Mouse (Mus musculus) hindbrain, embryonic 10.5 days (tissue): Measurements from ENCODE around the gene Pip5k1a. TPM values are rescaled to one million over a fixed set of nuclear protein-coding genes. Genes with fewer than 3 reads are reported as not detected.
"Not testable (repeated sequence)": the region's sequence is repeated elsewhere in the genome, so short reads cannot be mapped to it uniquely, and the experiment has no call there.

Source experiments
- DNase-seq: peaks from one replicate; pipeline ENCODE4 v3.0.0-alpha.2; 2017; ENCODE audit warnings: low spot score
- H3K27ac ChIP-seq: fragments of 300-500 bp; sonication (generic); 2 replicates; pipeline ENCODE4 v1.5.1; 2016; ENCODE audit warnings: mild to moderate bottlenecking, moderate library complexity
- H3K27me3 ChIP-seq: fragments of 300-500 bp; sonication (generic); 2 replicates; pipeline ENCODE4 v1.6.1; 2016; ENCODE audit warnings: mild to moderate bottlenecking; ENCODE audit not compliant: poor library complexity, insufficient read depth, severe bottlenecking
- H3K36me3 ChIP-seq: fragments of 300-500 bp; sonication (generic); 2 replicates; pipeline ENCODE4 v1.6.1; 2016; ENCODE audit warnings: mild to moderate bottlenecking, moderate library complexity
- H3K4me1 ChIP-seq: fragments of 300-500 bp; sonication (generic); replicated peaks from 2 replicates; pipeline ENCODE4 v1.6.1; 2016; ENCODE audit warnings: mild to moderate bottlenecking
- H3K4me3 ChIP-seq: fragments of 300-500 bp; sonication (generic); 2 replicates; pipeline ENCODE4 v1.5.1; 2016; ENCODE audit warnings: mild to moderate bottlenecking, moderate library complexity
- H3K9me3 ChIP-seq: fragments of 300-500 bp; sonication (generic); 2 replicates; pipeline ENCODE4 v1.6.1; 2016; ENCODE audit warnings: mild to moderate bottlenecking, moderate library complexity
- WGBS: fragments of 180-500 bp; shearing (Covaris S2); methylation state at CpG from one replicate; pipeline ENCODE4 v1.1.7; 2016; 5-methylcytosine and 5-hydroxymethylcytosine counted together
- polyA plus RNA-seq: library from polyadenylated mRNA; unstranded; fragments of >200 nt; fragmentation: Nextera tagmentation; extraction: Ambion mirVana; gene quantifications from 2 replicates; pipeline ENCODE4 v1.2.1, GENCODE M21; 2016

Pip5k1a gene
- polyA plus RNA-seq, 1 experiment from 2014 or later, result 19.0 TPM

DNA sequence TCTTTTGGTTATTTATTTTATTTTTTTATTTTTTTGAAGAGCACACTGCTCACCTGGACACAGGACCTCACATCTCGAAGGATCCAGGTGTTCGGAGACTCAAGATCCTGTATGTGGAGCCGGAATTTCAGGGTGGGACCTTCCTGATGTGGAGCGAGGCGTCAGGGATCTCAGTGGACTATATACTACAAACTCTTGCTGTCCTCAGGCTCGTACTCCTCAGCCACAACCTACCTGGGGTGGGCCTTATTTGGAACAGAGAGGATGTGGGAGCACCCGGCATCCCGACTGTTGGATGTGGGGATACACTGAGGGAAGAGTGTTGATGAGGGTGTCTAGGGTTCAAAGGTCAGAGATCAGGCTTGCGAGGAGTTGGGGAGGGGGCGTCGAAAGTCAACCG is 27.4 kb upstream of the Pip5k1a start:
- DNase-seq, H3K27ac ChIP-seq, H3K27me3 ChIP-seq, H3K9me3 ChIP-seq: not testable (repeated sequence)
- Histone ChIP-seq H3K4me3 (peak overlapping the region; percentile 68; the same call in 1 of the 2 replicates), H3K4me1 (peaks cover 23% of the 10 kb centered on the region), H3K36me3 (peaks cover 37% of the 10 kb centered on the region)
- WGBS, result no CpG with 5 or more reads among the region's 12 CpGs

DNA sequence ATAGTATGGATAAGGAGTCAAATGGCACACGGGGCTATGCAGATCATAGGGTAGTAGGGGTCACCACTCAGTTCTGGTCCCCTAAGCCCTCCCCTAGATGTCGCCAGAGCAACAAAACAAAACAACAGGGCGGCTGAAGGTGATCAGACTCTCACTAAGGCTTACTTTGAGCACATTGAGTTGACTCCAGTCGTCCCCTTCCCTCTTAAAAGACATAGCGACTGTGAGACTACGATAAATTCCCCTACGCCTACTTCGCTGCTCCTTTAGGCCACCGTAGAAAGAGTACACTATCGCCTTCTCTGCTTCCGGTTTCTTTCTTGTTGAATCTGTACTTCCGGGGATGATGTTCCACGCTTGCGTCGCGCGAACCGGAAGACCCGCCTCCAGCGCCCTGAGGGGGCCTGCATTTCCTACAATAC is 27.0 kb upstream of the Pip5k1a start, which contains the start of the genes Scnm1 and Lysmd1:
Gene Scnm1 (minus strand): TSS at position 332 of the 422 bp plus-strand sequence.
Gene Lysmd1 (plus strand): TSS at position 409 of the 422 bp plus-strand sequence.
- Histone ChIP-seq H3K27ac (peak within 1 kb of the TSS; percentile 91), H3K27me3 (no peaks in the 10 kb centered on the region)

DNA sequence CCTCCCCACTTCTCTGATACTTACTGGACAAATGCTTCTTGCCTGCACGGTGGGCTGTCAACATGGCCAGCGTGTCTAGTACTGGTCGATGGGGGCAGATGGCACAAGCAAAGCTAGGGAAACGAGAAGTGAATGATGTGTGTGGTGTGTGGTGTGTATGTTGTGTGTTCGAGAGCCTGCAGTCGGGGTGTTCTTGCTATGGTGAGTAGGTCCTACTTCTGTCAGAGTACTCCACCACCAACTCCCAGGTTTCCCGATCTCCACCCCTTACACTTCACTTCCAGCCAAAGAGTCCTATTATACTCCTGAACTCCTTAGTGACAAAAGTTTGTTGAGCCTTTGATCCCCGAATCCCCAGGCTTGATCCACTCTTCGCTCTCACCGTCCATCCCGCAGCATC is 26.4 kb upstream of the Pip5k1a start:
- H3K4me3 ChIP-seq, result peak overlapping the region; percentile 68
- H3K4me1 ChIP-seq, result peaks cover 23% of the 10 kb centered on the region
- H3K27me3 ChIP-seq, result no peaks in the 10 kb centered on the region
- 62% methylated on average over 11 of the region's 11 CpGs for whole genome bisulfite sequencing
- peak overlapping the region; percentile 91 for H3K27ac ChIP-seq
- H3K36me3 ChIP-seq, result peaks cover 46% of the 10 kb centered on the region
- no peak for DNase-seq
- no peaks in the 10 kb centered on the region for H3K9me3 ChIP-seq

More for the DNA sequence above, 27.0 kb upstream of the Pip5k1a start, which contains the start of the genes Scnm1 and Lysmd1:
- Histone ChIP-seq H3K36me3 (peaks cover 41% of the 10 kb centered on the region), H3K4me3 (peak within 1 kb of the TSS; percentile 68), H3K4me1 (peaks cover 23% of the 10 kb centered on the region), H3K9me3 (no peaks in the 10 kb centered on the region)
- under 1% methylated on average over 20 of the region's 20 CpGs for WGBS
- peak; percentile 90 for DNase-seq

DNA sequence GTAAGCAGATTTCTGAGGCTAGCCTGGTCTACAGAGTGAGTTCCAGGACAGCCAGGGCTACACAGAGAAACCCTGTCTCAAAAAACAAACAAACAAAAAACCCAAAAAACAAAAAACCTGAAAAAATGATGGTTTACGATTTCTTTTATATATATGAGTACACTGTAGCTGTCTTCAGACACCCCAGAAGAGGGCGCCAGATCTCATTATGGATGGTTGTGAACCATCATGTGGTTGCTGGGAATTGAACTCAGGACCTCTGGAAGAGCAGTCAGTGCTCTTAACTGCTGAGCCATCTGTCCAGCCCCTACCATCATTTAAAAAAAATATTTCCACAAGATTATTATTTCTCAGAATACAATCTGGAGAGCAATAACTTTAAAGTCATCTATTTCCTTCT is 25.7 kb upstream of the Pip5k1a start:
- not testable (repeated sequence) for DNase-seq, H3K27ac ChIP-seq, H3K27me3 ChIP-seq, H3K9me3 ChIP-seq
- peak overlapping the region; percentile 68; the same call in 1 of the 2 replicates for H3K4me3 ChIP-seq
- 79% methylated on average over 2 of the region's 2 CpGs for WGBS
- H3K4me1 ChIP-seq, result peaks cover 20% of the 10 kb centered on the region
- H3K36me3 ChIP-seq, result peaks cover 43% of the 10 kb centered on the region

DNA sequence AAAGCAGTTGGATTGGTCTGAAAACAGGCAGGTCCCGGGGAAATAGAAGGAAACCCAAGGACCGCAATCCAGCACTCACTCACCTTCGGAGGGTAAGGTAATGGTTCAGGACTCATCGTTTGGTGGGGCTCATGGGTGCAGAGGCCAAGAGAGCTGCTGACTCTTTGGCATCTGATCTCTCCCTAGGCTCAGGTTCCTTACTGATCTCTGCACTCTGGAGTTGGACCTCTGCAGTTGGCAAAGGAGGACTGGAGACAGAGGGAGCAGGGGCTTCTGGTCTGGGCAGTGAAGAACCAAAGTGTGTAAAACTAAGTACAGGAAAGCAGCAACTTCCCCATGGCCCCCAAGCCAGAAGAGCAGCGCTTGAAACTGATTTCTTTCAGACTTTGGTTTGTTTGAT is 23.4 kb upstream of the Pip5k1a start:
- Histone ChIP-seq H3K4me1 (peaks cover 11% of the 10 kb centered on the region), H3K27ac (no peak overlapping the region), H3K27me3 (no peaks in the 10 kb centered on the region), H3K36me3 (peaks cover 43% of the 10 kb centered on the region), H3K9me3 (no peaks in the 10 kb centered on the region), H3K4me3 (no peak overlapping the region)
- no peak for DNase-seq
- WGBS, result 90% methylated on average over 5 of the region's 5 CpGs

DNA sequence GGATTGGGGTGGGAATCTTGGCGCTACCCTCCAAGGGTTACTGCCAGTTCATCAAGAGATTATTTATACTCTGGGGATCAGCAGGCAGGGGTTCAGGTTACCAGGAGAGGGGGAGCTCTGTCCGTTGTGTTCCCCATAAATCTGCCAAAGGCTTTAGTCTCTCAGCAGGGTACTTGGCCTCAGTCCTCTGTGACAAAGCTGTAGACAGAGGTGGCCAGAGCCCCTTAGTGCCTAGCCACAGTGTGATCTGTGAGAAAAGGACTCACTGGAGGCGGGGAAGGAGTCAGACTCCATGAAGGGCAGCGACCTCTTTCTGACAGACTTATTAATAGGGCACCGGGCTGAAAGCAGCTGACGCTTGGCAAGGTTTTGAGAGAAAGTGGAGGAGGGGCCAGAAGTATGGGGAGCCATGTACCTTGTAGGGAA is 22.5 kb upstream of the Pip5k1a start:
- no peak for DNase-seq
- WGBS, result 61% methylated on average over 6 of the region's 6 CpGs

DNA sequence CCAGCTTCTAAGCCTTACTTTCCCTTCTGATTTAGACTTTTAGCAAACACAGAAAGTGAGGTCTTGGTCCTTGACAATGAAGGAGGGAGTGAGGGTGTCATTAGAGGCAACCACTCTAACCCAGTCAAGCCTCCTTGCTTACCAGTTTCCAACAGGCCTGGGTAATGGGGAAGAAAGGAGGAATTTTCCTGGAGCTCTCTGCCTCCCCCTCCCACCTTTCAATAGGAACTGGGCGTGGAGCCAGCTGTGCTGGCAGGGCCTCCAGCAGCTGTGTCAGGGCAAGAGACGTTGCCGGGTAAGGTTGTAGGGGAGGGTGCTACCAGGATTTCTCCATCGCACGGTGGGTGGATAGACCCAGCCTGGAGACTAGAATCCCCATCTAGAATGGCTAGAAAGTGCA is 18.2 kb upstream of the Pip5k1a start:
- WGBS, result 49% methylated on average over 5 of the region's 5 CpGs
- Histone ChIP-seq H3K27me3 (no peaks in the 10 kb centered on the region), H3K4me3 (no peak overlapping the region), H3K36me3 (peaks cover 57% of the 10 kb centered on the region), H3K4me1 (no peaks in the 10 kb centered on the region; the same call in 1 of the 2 replicates), H3K27ac (no peak overlapping the region), H3K9me3 (no peaks in the 10 kb centered on the region)
- DNase-seq, result no peak

More for the DNA sequence above, 22.5 kb upstream of the Pip5k1a start:
- Histone ChIP-seq H3K9me3 (no peaks in the 10 kb centered on the region), H3K4me3 (no peak overlapping the region), H3K36me3 (peaks cover 43% of the 10 kb centered on the region), H3K27ac (no peak overlapping the region), H3K4me1 (peaks cover 7% of the 10 kb centered on the region), H3K27me3 (no peaks in the 10 kb centered on the region)

DNA sequence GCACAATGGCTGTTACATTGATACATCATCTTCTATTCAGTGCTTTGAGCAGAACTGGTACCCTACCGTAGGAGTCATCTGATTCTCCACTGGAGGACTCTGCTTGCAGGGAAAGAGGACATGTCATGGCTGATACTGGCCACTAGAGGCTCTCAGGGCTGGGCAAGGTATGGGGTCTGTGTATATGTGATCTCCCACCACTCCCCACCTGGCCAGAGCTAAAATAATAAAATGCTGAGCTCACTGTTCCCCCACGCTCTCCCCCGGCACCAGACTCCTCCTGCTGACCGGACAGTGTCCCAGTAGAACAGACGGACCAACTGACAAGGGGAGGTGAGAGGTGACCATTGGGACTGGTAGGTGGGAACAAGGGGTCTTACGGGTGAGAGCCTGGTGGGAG is 17.5 kb upstream of the Pip5k1a start, which contains the start of gene Tmod4:
Gene Tmod4 (plus strand): TSS at position 231 of the 400 bp plus-strand sequence.
- Histone ChIP-seq H3K9me3 (no peaks in the 10 kb centered on the region), H3K36me3 (peaks cover 57% of the 10 kb centered on the region), H3K4me3 (no peak within 1 kb of the TSS; the same call in 1 of the 2 replicates), H3K4me1 (no peaks in the 10 kb centered on the region; the same call in 1 of the 2 replicates), H3K27me3 (no peaks in the 10 kb centered on the region), H3K27ac (no peak within 1 kb of the TSS)
- peak; percentile 35 for DNase-seq
- 64% methylated on average over 6 of the region's 6 CpGs for WGBS

DNA sequence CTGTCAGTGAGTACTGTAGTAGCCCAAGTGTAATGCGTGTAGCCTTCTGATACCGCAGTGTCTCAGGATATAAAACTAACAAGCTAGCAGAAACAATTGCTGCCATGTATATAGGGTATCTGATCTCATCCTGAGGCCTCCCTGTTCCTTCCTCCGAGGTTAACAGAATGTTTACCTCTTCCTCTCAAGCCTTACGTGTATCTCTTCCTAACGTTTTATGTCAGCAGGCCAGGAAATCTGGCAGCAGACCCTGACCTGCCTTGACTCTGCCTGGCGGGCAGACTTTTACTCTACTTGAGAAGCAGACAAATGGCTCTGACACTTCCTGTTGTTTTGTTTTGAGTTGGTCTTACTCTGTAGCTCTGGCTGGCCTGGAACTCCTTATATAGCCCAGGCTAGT is 14.8 kb upstream of the Pip5k1a start:
- no peak overlapping the region for H3K4me3 ChIP-seq
- 79% methylated on average over 6 of the region's 6 CpGs for WGBS
- no peak overlapping the region for H3K27ac ChIP-seq
- H3K27me3 ChIP-seq, result no peaks in the 10 kb centered on the region
- H3K4me1 ChIP-seq, result no peaks in the 10 kb centered on the region
- no peak for DNase-seq
- peaks cover 71% of the 10 kb centered on the region for H3K36me3 ChIP-seq
- no peaks in the 10 kb centered on the region for H3K9me3 ChIP-seq

DNA sequence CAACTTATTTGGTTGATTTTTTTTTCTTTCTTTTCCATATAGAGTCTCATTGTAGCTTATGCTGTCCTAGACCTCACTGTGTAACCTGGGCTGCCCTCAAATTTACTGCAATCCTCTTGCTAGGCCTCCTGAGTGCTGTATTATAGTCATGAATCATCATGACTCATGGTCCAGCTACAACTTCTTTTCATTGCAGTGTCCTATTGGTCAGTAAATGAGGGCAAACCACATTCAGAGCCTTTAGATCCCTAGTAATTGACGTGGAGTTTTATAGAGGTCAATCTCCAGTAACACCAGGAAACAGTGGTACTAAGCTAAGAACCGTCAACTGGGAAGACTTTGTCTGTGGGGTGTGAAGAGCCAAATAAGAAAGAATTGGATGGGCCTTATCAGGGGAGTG is 11.0 kb upstream of the Pip5k1a start:
- no peaks in the 10 kb centered on the region for H3K9me3 ChIP-seq
- no peaks in the 10 kb centered on the region for H3K27me3 ChIP-seq
- peaks cover 88% of the 10 kb centered on the region for H3K36me3 ChIP-seq
- whole genome bisulfite sequencing, result 94% methylated on average over 2 of the region's 2 CpGs
- no peak for DNase-seq
- 0 out of 2 replicates have a peak, but pooled peaks cover 3% of the 10 kb centered on the region for H3K4me1 ChIP-seq
- no peak overlapping the region for H3K27ac ChIP-seq
- no peak overlapping the region for H3K4me3 ChIP-seq

DNA sequence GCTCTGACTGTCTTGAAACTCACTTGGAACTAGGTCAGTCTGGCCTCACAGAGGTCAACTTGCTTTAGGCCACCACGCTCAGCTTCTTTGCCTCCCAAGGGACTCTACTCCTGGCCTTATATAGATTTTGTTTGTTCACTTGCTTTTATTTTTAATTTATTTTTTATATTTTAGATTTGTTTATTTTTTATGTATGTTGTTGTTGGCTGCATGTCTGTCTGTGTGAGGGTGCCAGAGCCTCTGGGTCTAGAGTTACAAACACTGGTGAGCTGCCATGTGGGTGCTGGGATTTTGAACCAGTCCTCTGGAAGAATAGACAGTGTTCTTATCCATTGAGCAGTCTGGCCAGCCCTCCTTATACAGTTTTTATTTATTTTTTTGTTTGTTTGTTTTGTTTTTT is 6.0 kb upstream of the Pip5k1a start:
- Histone ChIP-seq H3K4me1 (peaks cover 14% of the 10 kb centered on the region), H3K36me3 (peaks cover 38% of the 10 kb centered on the region), H3K27me3 (no peaks in the 10 kb centered on the region), H3K9me3 (no peaks in the 10 kb centered on the region), H3K4me3 (peak overlapping the region; percentile 86), H3K27ac (no peak overlapping the region)
- 84% methylated on average over 1 of the region's 1 CpGs for WGBS
- DNase-seq, result no peak

DNA sequence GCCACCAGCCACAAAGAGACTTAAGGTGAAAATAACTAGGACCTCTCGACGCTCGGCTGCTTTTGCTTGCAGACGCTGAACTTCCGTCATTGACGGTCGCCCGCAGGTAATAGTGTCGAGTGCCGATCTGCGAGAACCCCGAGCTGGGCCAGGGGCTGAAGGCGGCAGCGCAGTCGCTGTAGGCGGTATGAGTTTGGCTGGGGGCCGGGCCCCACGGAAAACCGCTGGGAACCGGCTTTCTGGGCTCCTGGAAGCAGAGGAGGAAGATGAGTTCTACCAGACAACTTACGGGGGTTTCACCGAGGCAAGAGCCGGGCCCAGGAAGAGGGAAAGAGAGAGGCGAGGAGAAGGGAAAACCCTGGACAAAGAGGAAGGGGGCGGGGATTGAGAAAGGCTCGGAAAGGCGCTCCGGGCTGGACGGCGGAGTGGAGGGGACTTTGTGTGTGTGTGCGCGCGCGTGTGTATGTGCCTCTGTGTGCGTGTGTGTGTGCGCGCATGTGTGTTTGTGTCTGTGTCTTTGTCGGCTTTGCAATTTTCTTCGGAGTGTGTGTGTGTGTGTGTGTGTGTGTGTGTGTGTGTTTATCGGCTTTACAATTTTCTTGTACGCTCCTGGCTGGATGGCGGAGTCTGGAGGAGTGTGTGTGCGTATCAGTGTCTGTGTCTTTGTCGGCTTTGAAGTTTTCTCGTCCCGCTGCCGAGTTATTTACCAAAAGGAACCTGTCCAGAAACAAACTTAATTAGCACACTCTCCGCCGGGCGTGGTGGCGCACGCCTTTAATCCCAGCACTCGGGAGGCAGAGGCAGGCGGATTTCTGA is 4.4 kb upstream of the Pip5k1a start, which contains the start of gene Vps72:
Gene Vps72 (plus strand): TSS at position 112 of the 816 bp plus-strand sequence.
- WGBS, result under 1% methylated on average over 54 of the region's 54 CpGs
- Histone ChIP-seq H3K36me3 (peaks cover 24% of the 10 kb centered on the region), H3K27me3 (no peaks in the 10 kb centered on the region), H3K27ac (peak within 1 kb of the TSS; percentile 97), H3K9me3 (no peaks in the 10 kb centered on the region), H3K4me1 (peaks cover 17% of the 10 kb centered on the region), H3K4me3 (peak within 1 kb of the TSS; percentile 86)
- DNase-seq, result peak; percentile 94

DNA sequence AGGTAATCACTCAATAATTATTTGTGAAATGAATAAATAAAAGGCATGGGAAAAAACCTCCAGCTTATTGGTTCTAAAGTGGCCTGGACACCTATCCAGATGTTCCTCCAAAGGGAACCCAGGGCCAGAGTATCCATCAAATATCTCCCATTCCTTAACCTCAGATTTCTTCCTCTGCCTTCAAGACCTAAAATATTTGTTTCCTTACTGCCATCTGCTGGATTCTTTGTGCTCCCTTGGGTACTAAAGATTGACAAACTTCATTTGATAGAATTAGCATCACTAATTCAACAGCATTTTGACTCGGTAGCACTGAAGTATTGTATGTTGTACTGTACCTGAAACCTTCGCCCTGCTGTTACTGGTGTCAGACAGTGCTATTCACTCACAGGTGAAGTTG is 1.2 kb upstream of the Pip5k1a start:
- no peak for DNase-seq
- 63% methylated on average over 2 of the region's 2 CpGs for WGBS
- peaks cover 26% of the 10 kb centered on the region for H3K4me1 ChIP-seq
- H3K36me3 ChIP-seq, result peaks cover 10% of the 10 kb centered on the region
- H3K4me3 ChIP-seq, result no peak overlapping the region
- H3K9me3 ChIP-seq, result no peaks in the 10 kb centered on the region
- H3K27ac ChIP-seq, result no peak overlapping the region
- no peaks in the 10 kb centered on the region for H3K27me3 ChIP-seq
